Mouse (Mus musculus): ENCODE data around the gene Negr1.
A peak's percentile ranks its signal among the peaks of the same experiment; 100 is the strongest.

Negr1 gene

GRCm38 (mm10) chr3:156561524-156562423 lies at the start of gene Negr1:
Negr1 (plus strand) TSS chr3:156561794.
- peak; percentile 91 to 92 for DNase-seq

- DNase-seq: peak; percentile 42 to 44
Measured at GRCm38 (mm10) chr3:156526461-156526933, 35.1 kb upstream of the Negr1 start.

- DNase-seq: peak; percentile 27 to 45
Measured at GRCm38 (mm10) chr3:156527231-156527995, 34.2 kb upstream of the Negr1 start.

- DNase-seq: peak; percentile 31 to 63
Measured at GRCm38 (mm10) chr3:156559441-156559825, 2.2 kb upstream of the Negr1 start.

GRCm38 (mm10) chr3:156559826-156560471 lies 1.6 kb upstream of the Negr1 start:
- DNase-seq: peak; percentile 62 to 70

GRCm38 (mm10) chr3:156560766-156561165 lies 828 bp upstream of the Negr1 start:
- DNase-seq: peak; percentile 89 to 92

- DNase-seq: peak in 1 of 2 experiments; percentile 56
Measured at GRCm38 (mm10) chr3:156562424-156562785, 811 bp downstream of the Negr1 start.

- peak; percentile 28 to 33 for DNase-seq
Measured at GRCm38 (mm10) chr3:156562796-156563195, 1.2 kb downstream of the Negr1 start.

- no peak for DNase-seq
Measured at GRCm38 (mm10) chr3:156563353-156563752, 1.8 kb downstream of the Negr1 start.

- no peak for DNase-seq
Measured at GRCm38 (mm10) chr3:156573465-156573864, 11.9 kb downstream of the Negr1 start.

- no peak for DNase-seq
Measured at GRCm38 (mm10) chr3:156576292-156576691, 14.7 kb downstream of the Negr1 start.

- DNase-seq: no peak
Measured at GRCm38 (mm10) chr3:156590612-156591011, 29.0 kb downstream of the Negr1 start.

- no peak for DNase-seq
Measured at GRCm38 (mm10) chr3:156591125-156591524, 29.5 kb downstream of the Negr1 start.

- no peak for DNase-seq
Measured at GRCm38 (mm10) chr3:156606846-156607245, 45.3 kb downstream of the Negr1 start.

GRCm38 (mm10) chr3:156619921-156620320 lies 58.3 kb downstream of the Negr1 start:
- DNase-seq: no peak

- no peak for DNase-seq
Measured at GRCm38 (mm10) chr3:156628594-156628993, 67.0 kb downstream of the Negr1 start.

- DNase-seq: no peak
Measured at GRCm38 (mm10) chr3:156632942-156633341, 71.3 kb downstream of the Negr1 start.

GRCm38 (mm10) chr3:156639382-156639781 lies 77.8 kb downstream of the Negr1 start:
- no peak for DNase-seq

GRCm38 (mm10) chr3:156643710-156644363 lies 82.2 kb downstream of the Negr1 start:
- peak; percentile 42 to 46 for DNase-seq

- no peak for DNase-seq
Measured at GRCm38 (mm10) chr3:156648378-156648777, 86.8 kb downstream of the Negr1 start.

- no peak for DNase-seq
Measured at GRCm38 (mm10) chr3:156662553-156662952, 101.0 kb downstream of the Negr1 start.

GRCm38 (mm10) chr3:156672560-156672959 lies 111.0 kb downstream of the Negr1 start:
- DNase-seq: no peak

Data from cerebellum, adult 18-20 months (tissue).